Mouse (Mus musculus): ENCODE data around the gene Cracr2b.

The Cracr2b gene

DNA sequence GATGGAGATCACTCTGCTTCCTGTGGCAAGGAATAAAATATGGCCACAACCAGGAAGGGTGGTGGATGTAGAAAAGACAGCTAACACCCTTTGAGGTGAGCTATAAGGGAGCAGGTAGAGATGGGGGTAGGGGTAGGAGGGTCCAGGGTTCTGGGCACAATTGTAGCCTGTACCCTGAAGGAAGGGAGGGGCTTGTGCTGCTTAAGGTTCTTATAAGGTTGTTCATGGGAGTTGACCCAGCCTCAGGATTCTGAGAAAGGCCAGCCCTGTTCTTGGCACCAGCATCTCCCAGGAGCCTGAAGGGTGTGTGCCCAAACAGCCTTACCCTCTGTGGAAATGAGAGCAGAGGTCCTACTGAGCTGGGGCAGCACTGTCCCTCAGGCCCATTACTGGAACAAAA, 9.0 kb upstream of the Cracr2b start:
- intact Hi-C loops (cut with DNase I) = no loop called here

GRCm38 (mm10) chr7:141453636-141454035, 7.3 kb upstream of the Cracr2b start:
- intact Hi-C loops (cut with DNase I) = no loop called here

- intact Hi-C loops (cut with DNase I) = loop anchor here (5.0 kb wide), 1 partner anchor 43 kb away; the partner anchor contains the start of gene Gatd1
Measured at GRCm38 (mm10) chr7:141454967-141455551, 5.8 kb upstream of the Cracr2b start, which contains the start of gene Pnpla2. Pnpla2 (plus strand) TSS chr7:141455198.

DNA sequence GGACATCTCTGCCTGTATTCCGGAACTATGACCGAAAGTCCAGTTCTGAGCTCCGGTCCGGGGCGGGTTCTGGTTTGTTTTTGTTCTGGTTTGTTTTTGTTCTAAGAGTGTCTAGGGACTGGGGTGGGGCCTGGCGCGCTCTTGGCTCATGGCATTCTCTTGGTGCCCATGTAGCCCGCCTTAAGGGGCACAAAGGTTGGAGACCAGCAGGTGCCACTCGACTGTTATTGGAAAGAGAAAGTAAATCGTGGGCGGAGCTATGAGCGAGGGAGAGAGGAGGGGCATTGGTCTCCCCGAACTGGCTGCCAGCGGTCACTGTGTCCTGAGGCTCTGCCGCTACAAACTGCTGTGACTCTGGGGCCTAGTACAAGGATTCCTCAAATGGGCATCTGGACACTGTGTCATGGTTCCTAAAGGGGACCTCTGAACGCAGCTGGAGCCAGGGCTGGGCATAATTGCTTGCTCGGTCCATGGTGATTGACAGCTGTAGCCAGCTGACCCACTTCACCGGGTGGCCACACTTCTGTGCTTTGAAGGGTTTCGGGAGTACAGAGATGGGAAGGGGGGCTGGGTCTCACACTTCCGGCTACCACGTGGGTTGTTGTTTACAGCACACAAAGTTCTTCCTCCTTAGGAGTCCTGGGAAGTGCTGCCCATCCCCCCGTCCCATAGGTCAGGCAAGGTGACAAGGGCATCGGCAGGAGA, 5.1 kb upstream of the Cracr2b start:
- intact Hi-C loops (cut with DNase I) = loop anchor here (5.0 kb wide), 1 partner anchor 43 kb away; the partner anchor contains the start of gene Gatd1

DNA sequence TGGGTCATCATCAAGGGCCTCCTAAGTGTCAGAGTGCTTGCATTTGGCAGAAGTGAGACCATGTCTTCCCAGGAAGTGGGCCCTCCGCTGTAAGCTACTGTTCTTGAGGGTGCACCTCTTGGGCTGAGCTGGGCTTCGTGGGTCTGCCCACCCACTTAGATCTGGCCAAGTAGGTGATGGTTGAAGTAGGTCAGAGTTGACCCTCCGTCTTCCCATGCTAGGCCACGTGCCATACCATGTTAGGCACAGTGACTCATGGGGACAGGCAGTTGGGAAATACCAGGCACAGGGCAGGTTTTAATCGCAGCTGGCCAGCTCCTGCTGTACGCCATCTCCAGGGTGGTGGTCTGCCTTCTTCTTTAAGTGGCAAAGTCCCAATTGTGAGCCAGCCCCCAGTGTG, 4.2 kb upstream of the Cracr2b start:
- intact Hi-C loops (cut with DNase I) = loop anchor here (5.0 kb wide), 1 partner anchor 44 kb away; the partner anchor contains the start of gene Gatd1

DNA sequence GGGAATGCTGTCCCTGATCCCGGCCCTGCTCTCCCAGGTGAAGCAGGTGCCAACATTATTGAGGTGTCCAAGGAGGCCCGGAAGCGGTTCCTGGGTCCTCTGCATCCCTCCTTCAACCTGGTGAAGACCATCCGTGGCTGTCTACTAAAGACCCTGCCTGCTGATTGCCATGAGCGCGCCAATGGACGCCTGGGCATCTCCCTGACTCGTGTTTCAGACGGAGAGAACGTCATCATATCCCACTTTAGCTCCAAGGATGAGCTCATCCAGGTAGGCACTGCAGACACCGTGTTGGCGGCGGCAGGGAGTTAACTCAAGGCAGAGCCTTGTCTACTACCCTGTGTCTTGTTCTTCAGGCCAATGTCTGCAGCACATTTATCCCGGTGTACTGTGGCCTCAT, 3.7 kb upstream of the Cracr2b start:
- intact Hi-C loops (cut with DNase I) = loop anchor here (5.0 kb wide), 1 partner anchor 45 kb away; the partner anchor contains the start of gene Gatd1

DNA sequence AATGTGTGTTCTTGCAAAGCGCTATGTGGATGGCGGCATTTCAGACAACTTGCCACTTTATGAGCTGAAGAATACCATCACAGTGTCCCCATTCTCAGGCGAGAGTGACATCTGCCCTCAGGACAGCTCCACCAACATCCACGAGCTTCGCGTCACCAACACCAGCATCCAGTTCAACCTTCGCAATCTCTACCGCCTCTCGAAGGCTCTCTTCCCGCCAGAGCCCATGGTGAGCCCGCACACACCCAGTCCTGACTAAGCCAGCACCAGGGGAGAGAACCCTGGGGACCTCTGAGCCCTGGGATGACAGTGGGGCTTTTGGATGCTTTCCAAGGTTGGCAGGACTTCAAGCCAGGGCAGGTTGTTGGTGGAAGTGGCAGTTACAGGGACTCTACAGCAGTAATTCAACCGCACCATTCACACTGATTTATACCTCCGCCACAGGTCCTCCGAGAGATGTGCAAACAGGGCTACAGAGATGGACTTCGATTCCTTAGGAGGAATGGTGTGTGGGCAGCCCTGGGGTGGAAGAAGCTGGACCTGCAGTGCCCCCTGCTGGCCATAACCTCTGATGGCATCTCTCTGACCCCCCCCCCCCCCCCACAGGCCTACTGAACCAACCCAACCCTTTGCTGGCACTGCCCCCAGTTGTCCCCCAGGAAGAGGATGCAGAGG, 2.8 kb upstream of the Cracr2b start:
- intact Hi-C loops (cut with DNase I) = loop anchor here (5.0 kb wide), 1 partner anchor 46 kb away; the partner anchor contains the start of gene Gatd1

GRCm38 (mm10) chr7:141458661-141459060, 2.2 kb upstream of the Cracr2b start:
- intact Hi-C loops (cut with DNase I) = loop anchor here (5.0 kb wide), 1 partner anchor 46 kb away; the partner anchor contains the start of gene Gatd1

GRCm38 (mm10) chr7:141459301-141459711, 1.6 kb upstream of the Cracr2b start:
- intact Hi-C loops (cut with DNase I) = loop anchor here (5.0 kb wide), 1 partner anchor 47 kb away; the partner anchor contains the start of gene Gatd1

DNA sequence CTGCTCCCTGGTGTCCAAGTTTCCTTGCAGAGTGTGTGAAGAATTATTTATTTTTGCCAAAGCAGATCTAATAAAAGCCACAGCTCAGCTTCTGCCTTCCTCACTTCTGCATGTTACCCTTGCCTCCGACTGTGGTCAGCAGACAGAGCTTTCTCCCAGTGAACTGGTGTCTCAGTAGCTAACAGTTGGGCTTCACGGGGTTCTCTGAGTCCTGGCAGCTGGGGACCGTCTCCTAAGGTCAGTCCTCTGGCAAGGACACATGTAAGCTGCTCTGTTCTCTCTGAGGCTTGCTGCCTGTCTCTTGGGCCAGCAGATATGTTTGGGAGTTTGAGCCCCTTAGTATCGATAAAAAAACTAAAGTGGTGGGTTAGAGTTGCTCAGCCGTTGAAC, 898 bp upstream of the Cracr2b start:
- intact Hi-C loops (cut with DNase I) = no loop called here

- intact Hi-C loops (cut with DNase I) = no loop called here
Measured at GRCm38 (mm10) chr7:141461521-141462332, 833 bp downstream of the Cracr2b start.

DNA sequence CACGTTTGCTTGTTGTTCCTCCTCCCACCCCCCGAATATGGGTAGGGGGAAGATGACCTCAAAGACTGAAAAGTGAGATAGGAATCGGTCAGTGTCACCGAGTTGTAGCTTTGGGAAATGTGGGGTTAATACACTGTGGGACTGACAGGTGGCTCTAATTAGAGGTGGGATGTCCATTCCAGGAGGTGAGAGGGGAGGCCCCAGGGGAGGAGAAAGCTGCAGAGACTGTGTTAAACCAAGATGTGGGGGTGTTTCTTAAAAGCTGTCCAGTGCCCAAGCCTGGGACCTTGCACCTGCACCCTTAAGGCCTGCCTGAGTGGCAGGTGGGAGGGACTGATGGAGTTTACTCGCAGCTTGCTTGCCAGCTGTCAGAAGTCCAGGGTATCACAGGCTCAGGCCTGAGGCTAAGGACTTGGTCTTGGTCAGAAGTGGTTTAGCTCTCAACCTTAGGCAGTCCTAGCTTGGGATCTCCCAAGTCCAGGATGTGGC, 1.5 kb downstream of the Cracr2b start:
- intact Hi-C loops (cut with DNase I) = no loop called here

DNA sequence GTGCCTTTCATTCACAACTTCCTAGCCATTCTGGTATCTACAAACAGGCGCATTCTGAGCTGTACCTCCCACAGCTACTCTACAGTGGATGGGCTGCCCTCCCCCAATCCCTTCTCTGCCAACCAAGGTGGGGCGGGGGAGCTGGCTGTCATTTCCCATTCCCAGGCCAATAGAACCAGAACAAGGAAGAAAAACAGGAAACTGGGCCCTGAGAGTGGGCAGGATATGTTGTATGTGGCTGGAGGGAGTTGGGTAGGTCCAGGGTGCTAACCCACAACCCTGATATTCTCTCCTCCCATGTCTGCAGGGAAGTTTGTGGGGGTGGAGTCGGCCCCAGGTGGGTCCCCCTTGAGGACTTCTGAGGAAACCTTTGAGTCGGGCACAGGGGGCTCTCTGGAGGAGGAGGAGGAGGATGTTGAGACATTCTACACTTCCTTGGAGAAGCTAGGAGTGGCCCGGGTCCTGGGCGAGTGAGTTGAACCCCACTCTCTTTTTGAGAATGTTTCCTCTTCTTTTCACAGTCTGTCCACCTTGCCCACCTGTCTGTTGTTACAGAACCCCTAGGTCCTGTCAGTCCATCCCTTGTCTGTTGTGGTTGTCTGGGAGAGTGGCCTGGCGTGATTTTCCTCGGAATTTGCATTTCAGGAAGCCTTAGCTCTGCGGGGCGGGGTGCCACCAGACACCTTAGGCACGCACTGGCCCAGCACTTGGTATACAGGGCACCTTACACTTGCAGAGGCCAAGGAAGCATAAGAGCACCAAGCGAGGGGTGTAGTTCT, 3.1 kb downstream of the Cracr2b start:
- intact Hi-C loops (cut with DNase I) = no loop called here

DNA sequence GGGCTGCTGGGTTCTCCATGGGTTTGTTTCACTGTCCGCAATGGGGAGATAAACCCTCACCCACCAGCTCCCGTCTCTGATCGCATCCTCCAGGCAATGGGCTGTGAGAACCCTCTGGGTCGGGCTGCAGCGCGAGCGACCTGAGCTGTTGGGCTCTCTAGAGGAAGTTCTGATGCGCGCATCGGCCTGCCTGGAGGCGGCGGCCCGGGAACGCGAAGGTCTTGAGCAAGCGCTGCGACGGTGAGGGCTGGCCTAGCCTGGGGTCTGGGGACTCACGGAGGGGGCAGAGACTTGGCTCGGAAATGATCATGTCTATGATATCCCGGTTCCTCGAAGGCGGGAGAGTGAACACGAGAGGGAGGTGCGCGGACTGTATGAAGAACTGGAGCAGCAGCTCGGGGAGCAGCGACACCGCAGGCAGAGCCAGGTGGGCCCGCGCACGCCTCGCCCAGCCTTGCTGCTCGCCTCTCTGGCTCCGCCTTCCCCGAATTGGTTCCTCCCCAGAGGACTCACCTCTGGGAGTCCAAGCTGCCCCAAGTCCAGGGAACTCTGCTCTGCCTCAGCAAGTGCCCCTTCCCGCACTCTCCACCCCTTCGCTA, 3.8 kb downstream of the Cracr2b start:
- intact Hi-C loops (cut with DNase I) = no loop called here

- intact Hi-C loops (cut with DNase I) = no loop called here
Measured at GRCm38 (mm10) chr7:141465388-141466044, 4.6 kb downstream of the Cracr2b start.

- intact Hi-C loops (cut with DNase I) = no loop called here
Measured at GRCm38 (mm10) chr7:141466045-141466394, 5.1 kb downstream of the Cracr2b start.

- intact Hi-C loops (cut with DNase I) = no loop called here
Measured at GRCm38 (mm10) chr7:141466607-141467148, 5.8 kb downstream of the Cracr2b start.

GRCm38 (mm10) chr7:141467230-141468030, 6.5 kb downstream of the Cracr2b start, which contains the start of gene Cd151:
Cd151 (plus strand) TSS chr7:141467392.
- intact Hi-C loops (cut with DNase I) = loop anchor here (1.0 kb wide), 1 partner anchor 9 kb away; no protein-coding TSS in a partner anchor

All from adrenal gland (tissue).